Mouse (Mus musculus): ENCODE measurements at regions not wholly inside any gene's neighbourhood (a gene's known extent, or its start where the extent isn't known, plus 50 kb on each side); places are given as distances from the start of the nearest gene placed in this dataset.
"Not testable (repeated sequence)": the region's sequence is repeated elsewhere in the genome, so short reads cannot be mapped to it uniquely, and the experiment has no call there.

- not testable (repeated sequence) for H3K27ac ChIP-seq (replicated peaks; ENCODE audit: low read depth, low read length); ATAC-seq (ENCODE audit: low FRiP score, low TSS enrichment); H3K27me3 ChIP-seq (ENCODE audit: control insufficient read depth, insufficient read depth, low read length); H3K4me2 ChIP-seq (ENCODE audit: low read length); H3K4me1 ChIP-seq (ENCODE audit: control insufficient read depth, insufficient read depth, low read length); DNase-seq; H3K4me3 ChIP-seq (replicated peaks; ENCODE audit: low read depth, low read length); H3K36me3 ChIP-seq (ENCODE audit: control insufficient read depth, insufficient read depth, low read length); H3K9ac ChIP-seq (replicated peaks; ENCODE audit: low read length)
- peaks cover 11% of the 10 kb centered on the region for H3K9me3 ChIP-seq (ENCODE audit: control insufficient read depth, low read length)
- WGBS: 38% methylated on average over 9 of the region's 9 CpGs
These were observed 201.1 kb downstream of the Tcp10c start for GRCm38 (mm10) chr17:13555311-13556059.

DNA sequence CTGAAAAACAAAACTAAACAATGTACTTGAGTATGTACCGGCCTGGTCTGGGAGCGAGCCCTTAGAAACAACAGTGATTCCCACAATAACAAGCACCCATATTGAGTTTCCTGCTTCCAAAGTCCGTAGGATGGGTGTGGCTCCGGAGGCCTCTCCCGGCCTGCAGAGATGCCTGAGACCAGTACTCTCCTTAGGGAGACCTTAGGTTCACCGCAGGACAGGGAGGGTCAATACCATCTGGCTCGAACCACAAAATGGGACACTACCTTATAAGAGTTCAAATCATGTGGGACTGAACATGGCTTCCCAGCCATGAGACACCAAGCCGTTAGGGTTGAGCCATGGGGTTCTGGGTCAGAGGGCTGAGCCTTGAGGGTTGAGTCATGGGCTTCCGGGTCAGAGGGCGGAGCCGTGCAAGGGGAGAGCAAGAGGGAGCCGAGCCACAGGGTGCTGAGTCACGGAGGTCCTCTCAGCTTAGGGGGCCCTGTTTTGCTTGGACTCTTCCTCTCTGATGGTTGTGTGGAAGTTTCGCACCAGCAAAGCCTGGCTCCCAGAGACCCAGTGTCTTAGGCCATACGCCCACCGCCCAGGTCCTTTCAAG is 201.8 kb downstream of the Tcp10c start:
- 85% methylated on average over 16 of the region's 16 CpGs for WGBS
- ATAC-seq (ENCODE audit: low FRiP score, low TSS enrichment); DNase-seq: not testable (repeated sequence)

GRCm38 (mm10) chr17:13558863-13559262 is 201.5 kb upstream of the Afdn start:
- H3K9me3 ChIP-seq (ENCODE audit: control insufficient read depth, low read length): no peaks in the 10 kb centered on the region
- H3K4me2 ChIP-seq (ENCODE audit: low read length): no peak overlapping the region
- DNase-seq: no peak
- H3K36me3 ChIP-seq (ENCODE audit: control insufficient read depth, insufficient read depth, low read length): no peaks in the 10 kb centered on the region
- WGBS: 91% methylated on average over 3 of the region's 3 CpGs
- ATAC-seq (ENCODE audit: low FRiP score, low TSS enrichment): no peak
- no peak overlapping the region for H3K27ac ChIP-seq (replicated peaks; ENCODE audit: low read depth, low read length)
- no peaks in the 10 kb centered on the region for H3K27me3 ChIP-seq (ENCODE audit: control insufficient read depth, insufficient read depth, low read length)
- no peaks in the 10 kb centered on the region for H3K4me1 ChIP-seq (ENCODE audit: control insufficient read depth, insufficient read depth, low read length)
- H3K9ac ChIP-seq (replicated peaks; ENCODE audit: low read length): no peak overlapping the region
- H3K4me3 ChIP-seq (replicated peaks; ENCODE audit: low read depth, low read length): no peak overlapping the region

More for the DNA sequence above, 201.8 kb downstream of the Tcp10c start:
- H3K4me3 ChIP-seq (replicated peaks; ENCODE audit: low read depth, low read length); H3K36me3 ChIP-seq (ENCODE audit: control insufficient read depth, insufficient read depth, low read length); H3K9ac ChIP-seq (replicated peaks; ENCODE audit: low read length); H3K27ac ChIP-seq (replicated peaks; ENCODE audit: low read depth, low read length); H3K4me1 ChIP-seq (ENCODE audit: control insufficient read depth, insufficient read depth, low read length); H3K9me3 ChIP-seq (ENCODE audit: control insufficient read depth, low read length); H3K27me3 ChIP-seq (ENCODE audit: control insufficient read depth, insufficient read depth, low read length); H3K4me2 ChIP-seq (ENCODE audit: low read length): not testable (repeated sequence)

DNA sequence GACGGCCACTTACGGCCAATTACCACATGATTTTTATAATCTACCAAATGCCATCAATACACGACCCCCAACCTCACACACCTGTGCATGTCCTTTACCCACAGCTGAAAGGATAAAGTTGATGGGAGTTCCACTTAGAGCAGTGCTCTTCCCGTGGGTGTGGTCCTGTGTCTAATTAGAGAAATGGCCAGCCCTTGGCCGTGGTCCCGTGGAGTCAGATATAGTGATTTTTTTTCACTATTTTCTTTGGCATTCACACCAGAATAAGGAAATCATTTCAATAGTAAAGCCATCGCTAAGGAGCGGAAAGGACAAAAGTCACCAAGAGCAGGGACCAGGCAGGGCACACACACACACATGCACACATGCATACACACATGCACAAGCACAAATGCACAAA is 199.0 kb upstream of the Afdn start:
- WGBS: 86% methylated on average over 8 of the region's 8 CpGs
- DNase-seq: no peak
- Histone ChIP-seq H3K4me1 (ENCODE audit: control insufficient read depth, insufficient read depth, low read length) (no peaks in the 10 kb centered on the region), H3K9ac (replicated peaks; ENCODE audit: low read length) (no peak overlapping the region), H3K4me3 (replicated peaks; ENCODE audit: low read depth, low read length) (no peak overlapping the region), H3K27me3 (ENCODE audit: control insufficient read depth, insufficient read depth, low read length) (no peaks in the 10 kb centered on the region), H3K4me2 (ENCODE audit: low read length) (no peak overlapping the region), H3K36me3 (ENCODE audit: control insufficient read depth, insufficient read depth, low read length) (no peaks in the 10 kb centered on the region), H3K27ac (replicated peaks; ENCODE audit: low read depth, low read length) (no peak overlapping the region), H3K9me3 (ENCODE audit: control insufficient read depth, low read length) (no peaks in the 10 kb centered on the region)
- ATAC-seq (ENCODE audit: low FRiP score, low TSS enrichment): no peak

- Histone ChIP-seq H3K9me3 (ENCODE audit: control insufficient read depth, low read length) (no peaks in the 10 kb centered on the region), H3K36me3 (ENCODE audit: control insufficient read depth, insufficient read depth, low read length) (no peaks in the 10 kb centered on the region), H3K27me3 (ENCODE audit: control insufficient read depth, insufficient read depth, low read length) (no peaks in the 10 kb centered on the region), H3K9ac (replicated peaks; ENCODE audit: low read length) (no peak overlapping the region), H3K4me3 (replicated peaks; ENCODE audit: low read depth, low read length) (no peak overlapping the region), H3K27ac (replicated peaks; ENCODE audit: low read depth, low read length) (no peak overlapping the region), H3K4me2 (ENCODE audit: low read length) (no peak overlapping the region), H3K4me1 (ENCODE audit: control insufficient read depth, insufficient read depth, low read length) (no peaks in the 10 kb centered on the region)
- ATAC-seq (ENCODE audit: low FRiP score, low TSS enrichment) (no peak), DNase-seq (no peak)
- 87% methylated on average over 2 of the region's 2 CpGs for WGBS
These were observed 197.4 kb upstream of the Afdn start for GRCm38 (mm10) chr17:13562974-13563373.

DNA sequence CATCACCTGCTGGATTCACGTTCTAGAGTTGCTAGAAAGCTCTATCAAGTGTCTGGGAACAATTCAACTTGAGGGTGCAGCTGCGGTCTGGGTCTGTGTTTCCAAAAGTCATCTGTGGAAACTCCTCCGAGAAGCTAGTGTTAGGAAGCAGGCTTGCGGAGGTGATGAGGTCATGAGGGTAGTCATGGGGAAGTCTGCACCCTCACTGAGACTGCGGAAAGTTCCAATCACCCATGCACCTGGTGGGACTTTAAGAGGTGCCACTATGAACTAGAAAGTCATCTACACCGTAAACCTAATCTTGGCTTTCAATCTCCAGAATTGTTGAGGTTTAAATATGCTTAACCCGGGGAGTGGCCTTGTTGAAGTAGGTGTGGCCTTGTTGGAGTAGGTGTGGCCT is 195.5 kb upstream of the Afdn start:
- no peaks in the 10 kb centered on the region for H3K27me3 ChIP-seq (ENCODE audit: control insufficient read depth, insufficient read depth, low read length)
- no peaks in the 10 kb centered on the region for H3K9me3 ChIP-seq (ENCODE audit: control insufficient read depth, low read length)
- H3K4me1 ChIP-seq (ENCODE audit: control insufficient read depth, insufficient read depth, low read length): no peaks in the 10 kb centered on the region
- 96% methylated on average over 7 of the region's 7 CpGs for WGBS
- DNase-seq: no peak
- no peak overlapping the region for H3K9ac ChIP-seq (replicated peaks; ENCODE audit: low read length)
- ATAC-seq (ENCODE audit: low FRiP score, low TSS enrichment): no peak
- H3K4me2 ChIP-seq (ENCODE audit: low read length): no peak overlapping the region
- H3K4me3 ChIP-seq (replicated peaks; ENCODE audit: low read depth, low read length): no peak overlapping the region
- no peak overlapping the region for H3K27ac ChIP-seq (replicated peaks; ENCODE audit: low read depth, low read length)
- no peaks in the 10 kb centered on the region for H3K36me3 ChIP-seq (ENCODE audit: control insufficient read depth, insufficient read depth, low read length)

GRCm38 (mm10) chr17:13566680-13567079 is 193.7 kb upstream of the Afdn start:
- Histone ChIP-seq H3K36me3 (ENCODE audit: control insufficient read depth, insufficient read depth, low read length) (no peaks in the 10 kb centered on the region), H3K9me3 (ENCODE audit: control insufficient read depth, low read length) (no peaks in the 10 kb centered on the region), H3K4me2 (ENCODE audit: low read length) (no peak overlapping the region), H3K27me3 (ENCODE audit: control insufficient read depth, insufficient read depth, low read length) (no peaks in the 10 kb centered on the region), H3K4me1 (ENCODE audit: control insufficient read depth, insufficient read depth, low read length) (no peaks in the 10 kb centered on the region), H3K9ac (replicated peaks; ENCODE audit: low read length) (no peak overlapping the region), H3K27ac (replicated peaks; ENCODE audit: low read depth, low read length) (no peak overlapping the region), H3K4me3 (replicated peaks; ENCODE audit: low read depth, low read length) (no peak overlapping the region)
- no peak for DNase-seq
- no peak for ATAC-seq (ENCODE audit: low FRiP score, low TSS enrichment)
- 81% methylated on average over 7 of the region's 7 CpGs for WGBS

GRCm38 (mm10) chr17:13567183-13567582 is 193.2 kb upstream of the Afdn start:
- no peak overlapping the region for H3K4me2 ChIP-seq (ENCODE audit: low read length)
- no peaks in the 10 kb centered on the region for H3K9me3 ChIP-seq (ENCODE audit: control insufficient read depth, low read length)
- no peaks in the 10 kb centered on the region for H3K36me3 ChIP-seq (ENCODE audit: control insufficient read depth, insufficient read depth, low read length)
- no peaks in the 10 kb centered on the region for H3K27me3 ChIP-seq (ENCODE audit: control insufficient read depth, insufficient read depth, low read length)
- no peak overlapping the region for H3K4me3 ChIP-seq (replicated peaks; ENCODE audit: low read depth, low read length)
- no peak overlapping the region for H3K9ac ChIP-seq (replicated peaks; ENCODE audit: low read length)
- peaks cover 4% of the 10 kb centered on the region for H3K4me1 ChIP-seq (ENCODE audit: control insufficient read depth, insufficient read depth, low read length)
- no peak overlapping the region for H3K27ac ChIP-seq (replicated peaks; ENCODE audit: low read depth, low read length)
- DNase-seq (no peak), ATAC-seq (ENCODE audit: low FRiP score, low TSS enrichment) (no peak)
- WGBS: 84% methylated on average over 3 of the region's 3 CpGs

DNA sequence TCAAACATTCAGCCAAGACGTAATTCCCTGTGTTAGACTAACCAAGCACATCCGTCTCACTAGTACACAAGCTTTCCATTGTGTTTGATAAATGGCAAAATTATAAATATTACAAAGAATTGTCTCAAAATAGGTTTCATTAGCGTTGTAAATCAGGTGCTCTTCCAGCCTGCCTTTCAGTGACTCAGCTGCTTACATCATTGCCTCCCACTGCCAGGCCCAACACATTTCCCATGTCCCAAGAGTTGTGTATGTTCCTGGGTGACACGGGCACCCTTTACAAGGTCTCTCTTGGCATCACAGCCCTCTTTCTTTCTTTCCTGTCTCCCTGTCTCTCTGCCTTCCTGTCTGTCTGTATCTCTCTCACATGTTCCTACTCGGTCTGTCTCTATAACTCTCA is 189.5 kb upstream of the Afdn start:
- 84% methylated on average over 5 of the region's 5 CpGs for WGBS
- H3K9me3 ChIP-seq (ENCODE audit: control insufficient read depth, low read length): no peaks in the 10 kb centered on the region
- DNase-seq (no peak), ATAC-seq (ENCODE audit: low FRiP score, low TSS enrichment) (no peak)
- H3K27me3 ChIP-seq (ENCODE audit: control insufficient read depth, insufficient read depth, low read length): no peaks in the 10 kb centered on the region
- H3K9ac ChIP-seq (replicated peaks; ENCODE audit: low read length): no peak overlapping the region
- no peaks in the 10 kb centered on the region for H3K36me3 ChIP-seq (ENCODE audit: control insufficient read depth, insufficient read depth, low read length)
- no peak overlapping the region for H3K4me3 ChIP-seq (replicated peaks; ENCODE audit: low read depth, low read length)
- H3K4me2 ChIP-seq (ENCODE audit: low read length): no peak overlapping the region
- H3K4me1 ChIP-seq (ENCODE audit: control insufficient read depth, insufficient read depth, low read length): peaks cover 39% of the 10 kb centered on the region
- no peak overlapping the region for H3K27ac ChIP-seq (replicated peaks; ENCODE audit: low read depth, low read length)

Data from midbrain, embryonic 14.5 days (tissue).